Mouse (Mus musculus) 3T3-L1 (cell line): ENCODE measurements around the gene Ptrhd1.

Source experiments
- DNase-seq: peaks from one replicate; pipeline ENCODE4 v3.0.0-alpha.2; 2015; ENCODE audit warnings: low read depth, low spot score

The Ptrhd1 gene

GRCm38 (mm10) chr12:4243805-4244204, 10.0 kb downstream of the Ptrhd1 start:
- no peak for DNase-seq

GRCm38 (mm10) chr12:4245742-4246141, 11.9 kb downstream of the Ptrhd1 start:
- no peak for DNase-seq

- no peak for DNase-seq
Measured at GRCm38 (mm10) chr12:4249786-4250185, 16.0 kb downstream of the Ptrhd1 start.

GRCm38 (mm10) chr12:4252742-4253655, 19.2 kb downstream of the Ptrhd1 start:
- DNase-seq, result no peak

DNA sequence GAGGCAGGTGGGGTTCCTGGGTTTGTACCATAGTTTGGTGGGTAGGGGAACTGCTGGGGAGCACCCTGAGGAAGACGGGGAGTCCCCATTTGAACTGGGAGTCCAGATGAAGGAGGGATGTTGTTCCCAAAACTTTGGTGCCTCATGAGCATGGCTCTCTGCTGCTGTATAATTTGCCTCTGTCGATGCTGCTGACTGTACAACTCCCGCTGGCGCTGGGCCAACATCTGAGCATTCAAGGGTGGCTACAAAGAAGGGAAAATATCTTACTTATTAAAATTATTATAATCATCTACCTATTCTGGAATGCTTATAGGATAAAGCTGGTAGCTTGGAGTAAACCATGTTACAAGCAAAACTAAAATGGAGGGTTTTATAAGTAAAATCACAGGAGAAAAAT, 33.9 kb downstream of the Ptrhd1 start:
- no peak for DNase-seq

DNA sequence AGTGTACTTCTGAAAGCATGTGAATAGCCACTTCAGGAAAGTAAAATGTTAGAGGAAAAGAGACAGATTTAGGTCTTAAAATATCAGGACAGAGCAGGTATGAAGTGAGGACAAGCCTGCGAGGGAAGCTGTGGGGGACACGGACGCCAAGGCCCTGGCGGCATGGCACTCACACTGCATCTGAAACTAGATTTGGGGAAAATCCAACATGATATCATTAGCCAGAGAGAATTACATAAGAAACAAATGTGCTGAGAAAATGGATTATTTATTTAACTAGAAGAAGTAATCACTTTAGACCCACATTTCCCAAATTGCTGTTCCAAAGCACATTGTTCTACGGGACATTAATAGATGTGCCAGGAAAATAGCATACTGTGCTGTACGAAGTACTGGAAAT, 37.3 kb downstream of the Ptrhd1 start:
- no peak for DNase-seq

- no peak for DNase-seq
Measured at GRCm38 (mm10) chr12:4278978-4279755, 45.3 kb downstream of the Ptrhd1 start.

DNA sequence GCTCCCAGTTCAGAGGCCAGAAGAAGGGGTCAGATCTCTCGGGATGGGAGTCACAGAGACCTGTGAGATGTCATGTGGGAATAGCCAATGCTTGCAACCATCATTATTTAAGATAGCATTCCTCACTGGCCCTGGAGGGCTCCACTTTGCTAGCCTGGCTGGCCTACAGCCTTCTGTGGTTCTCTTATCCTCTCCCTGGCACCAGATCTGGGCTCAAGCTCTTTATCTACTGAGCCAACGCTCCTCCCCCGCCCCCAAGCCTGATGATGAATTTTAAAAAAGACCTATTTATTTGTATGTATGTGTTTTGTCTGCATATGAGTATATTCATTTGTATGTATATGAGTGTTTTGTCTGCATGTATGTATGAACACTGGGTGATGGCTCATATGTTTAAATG, 46.1 kb downstream of the Ptrhd1 start:
- no peak for DNase-seq

DNA sequence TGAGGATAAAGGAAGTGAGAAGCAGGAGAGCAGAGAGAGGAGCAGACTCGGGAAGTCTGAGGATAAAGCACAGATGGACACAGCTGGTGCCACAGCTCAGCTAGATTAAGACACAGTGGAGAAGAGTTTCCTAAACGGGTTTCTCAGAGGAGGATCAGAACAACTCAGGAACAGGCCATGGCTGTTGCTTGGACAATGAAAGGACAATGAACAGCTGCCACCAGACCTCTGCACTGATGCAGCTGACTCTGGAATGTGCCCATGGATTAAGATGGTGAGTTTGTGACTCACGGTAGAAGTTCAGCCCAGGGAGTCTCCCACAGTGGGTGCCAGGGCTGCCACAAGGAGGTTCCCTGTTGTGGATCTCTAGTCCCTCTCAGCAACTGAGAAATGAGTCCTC, 51.4 kb downstream of the Ptrhd1 start:
- DNase-seq, result peak; percentile 26
